Mouse (Mus musculus) ovary, postnatal 36 days (tissue): ENCODE data around the gene Epha6.

Experiments
- DNase-seq: peaks from one replicate; pipeline ENCODE4 v3.0.0; 2022; ENCODE audit warnings: low spot score, mixed read lengths

The Epha6 gene

GRCm38 (mm10) chr16:60264719-60265508 lies 340.4 kb downstream of the Epha6 start:
- DNase-seq: no peak

- no peak for DNase-seq
These were observed 347.1 kb downstream of the Epha6 start for GRCm38 (mm10) chr16:60258151-60258635.

- DNase-seq: no peak
These were observed 347.7 kb downstream of the Epha6 start for GRCm38 (mm10) chr16:60257623-60258022.

GRCm38 (mm10) chr16:60257044-60257443 lies 348.3 kb downstream of the Epha6 start:
- DNase-seq: no peak

GRCm38 (mm10) chr16:60239356-60240190 lies 365.8 kb downstream of the Epha6 start:
- DNase-seq: no peak

- no peak for DNase-seq
These were observed 371.2 kb downstream of the Epha6 start for GRCm38 (mm10) chr16:60233985-60234766.

GRCm38 (mm10) chr16:60232982-60233381 lies 372.3 kb downstream of the Epha6 start:
- no peak for DNase-seq

DNA sequence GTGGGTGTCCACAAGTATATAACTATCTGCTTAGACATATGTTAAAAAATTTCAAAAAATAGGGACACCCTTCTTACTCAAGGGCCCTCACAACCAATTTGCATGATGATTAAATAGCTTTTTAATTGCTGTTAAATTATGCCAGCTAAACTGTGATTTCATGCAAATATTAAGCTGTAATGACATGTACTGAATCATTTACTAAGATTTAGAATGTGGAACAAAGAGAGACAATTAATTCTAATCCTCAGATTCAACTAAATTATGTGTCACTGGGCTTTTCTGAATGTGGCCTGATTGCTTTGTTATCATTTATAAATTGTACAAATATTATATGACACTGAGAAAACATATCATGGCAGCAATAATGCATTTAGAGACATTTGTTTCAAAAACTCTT lies 396.2 kb downstream of the Epha6 start:
- DNase-seq: no peak

GRCm38 (mm10) chr16:60175580-60175979 lies 429.8 kb downstream of the Epha6 start:
- no peak for DNase-seq

- no peak for DNase-seq
These were observed 452.9 kb downstream of the Epha6 start for GRCm38 (mm10) chr16:60152439-60152838.

DNA sequence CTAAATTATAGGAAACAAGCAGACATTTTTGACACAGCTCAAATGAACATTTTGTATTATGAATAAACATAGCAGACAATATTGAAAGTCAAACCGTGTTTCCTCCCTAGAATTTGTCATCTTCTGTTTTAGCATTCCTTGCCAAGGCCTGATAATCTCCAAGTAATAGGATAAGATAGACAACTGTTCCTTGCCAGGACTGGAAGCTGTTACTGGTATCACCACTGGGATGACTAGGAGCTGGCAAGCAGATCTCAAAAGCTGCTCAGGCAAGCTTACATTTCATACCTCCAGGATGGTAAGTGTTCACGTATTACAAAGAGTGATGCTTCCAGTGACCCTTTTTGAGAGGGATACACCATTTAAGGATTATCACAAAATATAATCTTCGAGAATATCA lies 461.0 kb downstream of the Epha6 start:
- DNase-seq: no peak

GRCm38 (mm10) chr16:60121435-60121834 lies 483.9 kb downstream of the Epha6 start:
- DNase-seq: no peak

- DNase-seq: no peak
These were observed 503.1 kb downstream of the Epha6 start for GRCm38 (mm10) chr16:60102210-60102609.

DNA sequence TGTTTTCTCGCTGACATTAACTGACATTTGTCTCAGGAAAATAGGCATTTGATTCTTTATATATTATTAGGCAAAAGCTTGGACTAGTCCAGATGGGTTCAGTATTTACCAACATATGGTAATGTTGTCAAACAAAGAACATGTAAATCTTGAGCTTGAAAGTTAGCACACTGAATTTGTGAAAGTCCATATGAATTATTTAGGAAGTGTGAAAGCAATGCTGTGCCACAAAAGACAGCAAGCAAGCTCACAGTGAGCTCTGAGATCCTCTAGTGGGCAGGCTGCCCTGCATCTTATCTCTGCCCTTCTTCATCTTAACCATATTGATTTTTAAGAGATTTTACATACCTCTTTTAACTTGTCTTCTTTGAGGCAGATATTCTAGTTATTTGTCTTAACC lies 510.0 kb downstream of the Epha6 start:
- DNase-seq: no peak

DNA sequence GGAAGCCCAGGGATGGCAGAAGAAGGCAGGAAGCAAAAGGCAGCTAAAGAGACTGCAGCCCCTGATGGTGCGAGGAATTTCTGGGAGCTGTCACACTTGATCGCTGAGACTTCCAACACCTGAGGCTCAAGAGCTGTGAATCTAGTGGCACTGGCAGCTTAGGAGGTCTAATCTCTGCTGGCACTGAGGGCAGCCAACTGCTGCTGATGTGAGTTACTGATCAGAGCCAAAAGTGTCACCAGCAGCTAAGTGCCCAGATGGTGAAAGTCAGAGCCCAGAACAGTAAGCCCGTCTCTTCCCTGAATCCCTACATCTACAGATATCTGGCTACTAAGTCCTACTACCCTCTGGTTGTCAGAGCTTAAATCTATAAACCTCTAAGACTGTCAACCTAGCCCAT lies 518.4 kb downstream of the Epha6 start:
- DNase-seq: no peak

DNA sequence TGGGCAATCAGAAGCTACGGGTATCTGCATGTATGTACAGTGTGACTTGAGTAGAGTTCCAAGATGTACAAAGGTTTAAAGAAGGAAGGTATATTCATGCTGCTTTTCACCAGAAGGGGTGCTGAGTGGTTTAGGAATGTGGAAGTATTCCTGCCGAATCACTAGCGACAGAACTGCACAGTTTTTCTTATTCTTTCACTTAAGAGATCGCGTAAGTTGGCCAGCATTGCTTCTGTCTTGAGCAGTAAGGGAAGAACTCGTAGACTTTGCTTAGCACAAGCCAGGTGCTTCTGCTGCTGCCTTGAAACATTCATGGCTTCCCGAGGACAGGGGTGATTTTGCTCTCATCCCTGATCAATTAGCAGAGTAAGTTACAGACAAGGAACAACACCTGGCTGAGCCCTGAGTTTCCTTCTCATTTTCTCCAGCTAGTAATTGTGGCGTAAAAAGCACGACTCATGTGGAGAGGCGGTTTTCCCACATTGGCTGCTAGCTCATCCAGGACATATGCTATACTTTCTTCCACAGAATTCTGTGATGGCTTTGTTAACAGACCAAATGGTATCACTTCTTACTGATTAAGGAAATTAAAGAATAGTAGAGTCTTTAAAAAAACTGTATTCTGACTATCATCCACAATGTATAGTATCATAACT lies 534.7 kb downstream of the Epha6 start:
- DNase-seq: no peak

DNA sequence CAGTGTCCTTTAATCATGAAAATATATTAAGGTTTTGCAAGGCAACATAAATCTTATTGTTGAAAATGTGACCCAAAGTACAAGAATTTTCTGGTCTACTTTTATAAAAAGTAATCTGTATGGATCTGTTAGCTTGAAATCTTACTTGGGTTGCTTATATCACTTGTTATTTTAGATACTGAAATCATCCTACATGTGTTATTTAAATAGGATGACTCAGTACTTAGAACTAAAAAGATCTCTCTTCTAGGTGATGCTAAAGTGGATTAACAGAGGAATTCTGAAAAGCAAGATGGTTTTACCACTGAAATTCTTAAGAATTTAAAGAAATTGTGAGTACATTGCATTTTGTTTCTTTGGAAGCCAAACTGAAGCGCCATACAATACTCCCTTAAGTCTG lies 561.5 kb downstream of the Epha6 start:
- DNase-seq: no peak

- no peak for DNase-seq
These were observed 577.0 kb downstream of the Epha6 start for GRCm38 (mm10) chr16:60028381-60028780.

DNA sequence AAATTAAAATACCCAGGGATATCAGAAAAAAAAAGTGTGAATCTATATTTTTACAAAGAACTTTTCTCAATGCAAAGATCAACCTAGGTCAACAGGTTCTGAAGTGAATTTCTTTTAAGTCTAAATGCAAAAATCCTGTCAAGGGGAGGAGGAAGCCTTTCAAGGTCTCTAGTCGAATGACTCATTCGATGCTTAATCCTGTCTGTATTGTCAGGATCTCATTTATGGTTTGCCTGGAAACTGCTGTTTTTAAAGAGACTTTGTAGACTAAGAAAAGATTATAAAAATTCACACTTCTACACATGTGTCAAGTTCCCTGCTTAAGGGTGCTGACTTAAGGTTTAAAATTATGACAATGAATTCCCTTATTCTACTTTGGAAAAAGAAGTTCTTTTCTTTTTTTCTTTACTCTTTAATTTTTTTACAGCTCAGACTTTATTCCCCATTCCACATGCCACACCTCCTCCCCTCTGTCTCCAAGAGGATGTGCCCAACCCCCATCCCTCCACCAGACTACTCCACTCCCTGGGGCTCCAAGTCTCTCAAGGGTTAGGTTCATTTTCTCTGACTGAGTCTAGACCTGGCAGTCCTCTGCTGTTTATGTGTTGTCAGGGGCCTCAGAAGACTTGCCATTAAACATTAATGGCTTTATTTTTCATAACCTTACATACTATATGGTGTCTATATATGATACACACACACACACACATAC lies 598.3 kb downstream of the Epha6 start:
- DNase-seq: no peak

GRCm38 (mm10) chr16:59969816-59970215 lies 635.5 kb downstream of the Epha6 start:
- DNase-seq: no peak

GRCm38 (mm10) chr16:59955731-59956130 lies 649.6 kb downstream of the Epha6 start:
- DNase-seq: no peak
